Comparison of ENCODE assay signal across 8 mouse cellular contexts in genomic region chrX:52745462-52745861, GRCm38 (mm10). TPM values are rescaled to one million over a fixed set of nuclear protein-coding genes. Genes with fewer than 3 reads are reported as not detected.
A peak's percentile ranks its signal among the peaks of the same experiment; 100 is the strongest.
DNase-seq lines count a peak whose midpoint lies in the region; ATAC-seq and TF ChIP-seq lines count a peak whose summit lies in the region.

No protein-coding gene starts in this region.

- ATAC-seq in intestine, postnatal 0 days = no peak
- no peak for ATAC-seq in intestine, embryonic 16.5 days
- ATAC-seq in megakaryocyte, adult 5-6 weeks (ENCODE audit: poor library complexity, severe bottlenecking) = peak; percentile 40

- H3K4me2 ChIP-seq in intestine, postnatal 0 days (replicated peaks; ENCODE audit: low read depth) = peak overlapping the region; percentile 78; the same call in 1 of the 2 replicates
- H3K4me2 ChIP-seq in intestine, embryonic 16.5 days (ENCODE audit: low read depth, low read length) = no peak overlapping the region

- peaks cover 4% of the 10 kb centered on the region; the same call in 1 of the 2 replicates for H3K27me3 ChIP-seq in intestine, postnatal 0 days (replicated peaks; ENCODE audit: control insufficient read depth, insufficient read depth, low read length)
- H3K27me3 ChIP-seq in intestine, embryonic 16.5 days (replicated peaks; ENCODE audit: control insufficient read depth, insufficient read depth, low read length) = peaks cover 15% of the 10 kb centered on the region
- H3K27me3 ChIP-seq in ES-Bruce4 (ENCODE audit: control insufficient read depth, insufficient read depth, low read length, poor library complexity, severe bottlenecking) = no peaks in the 10 kb centered on the region

- H3K36me3 ChIP-seq in intestine, postnatal 0 days (ENCODE audit: control insufficient read depth, insufficient read depth) = no peaks in the 10 kb centered on the region
- no peaks in the 10 kb centered on the region for H3K36me3 ChIP-seq in intestine, embryonic 16.5 days (ENCODE audit: control insufficient read depth, insufficient read depth, low read length)
- peaks cover 17% of the 10 kb centered on the region for H3K36me3 ChIP-seq in ES-Bruce4 (ENCODE audit: control insufficient read depth, insufficient read depth, low read length, poor library complexity, severe bottlenecking)

- no peak overlapping the region for H3K4me3 ChIP-seq in intestine, postnatal 0 days (ENCODE audit: low read depth, low read length)
- no peak overlapping the region for H3K4me3 ChIP-seq in intestine, embryonic 16.5 days (ENCODE audit: low read length)
- peak overlapping the region; percentile 27; the same call in 1 of the 2 replicates for H3K4me3 ChIP-seq in ES-Bruce4 (ENCODE audit: low read depth, low read length)
- H3K4me3 ChIP-seq in left cerebral cortex, adult 2 months = no peak overlapping the region

- TF ChIP-seq POLR2A in ES-Bruce4 (IDR thresholded peaks at IDR 0.05; ENCODE audit: insufficient read depth, low read length) = no peak

- DNase-seq in embryo, embryonic 10 days (ENCODE audit: low spot score) = peak; percentile 41
- no peak for DNase-seq in adipocyte (ENCODE audit: low spot score)
- DNase-seq in left cerebral cortex, adult 2 months (ENCODE audit: extremely low spot score in 1 of 2, low spot score in 2 of 2) = no peak
- no peak for DNase-seq in spleen, postnatal 36 days (ENCODE audit: low spot score in 2 of 2)

- H3K9me3 ChIP-seq in intestine, postnatal 0 days (ENCODE audit: control insufficient read depth) = no peaks in the 10 kb centered on the region
- no peaks in the 10 kb centered on the region for H3K9me3 ChIP-seq in intestine, embryonic 16.5 days (ENCODE audit: control insufficient read depth, low read length)
- no peaks in the 10 kb centered on the region for H3K9me3 ChIP-seq in ES-Bruce4 (replicated peaks; ENCODE audit: control insufficient read depth, insufficient read depth, low read length, poor library complexity, severe bottlenecking)

- H3K9ac ChIP-seq in intestine, postnatal 0 days (ENCODE audit: low read depth, low read length) = no peak overlapping the region
- H3K9ac ChIP-seq in intestine, embryonic 16.5 days (ENCODE audit: low read depth, low read length) = no peak overlapping the region
- H3K9ac ChIP-seq in ES-Bruce4 (ENCODE audit: low read depth, poor library complexity, severe bottlenecking) = peak overlapping the region; percentile 82

- intact Hi-C loops in left cerebral cortex, adult 2 months (cut with DNase I) = no loop called here

- peak; percentile 95 for TF ChIP-seq EP300 in ES-Bruce4 (IDR thresholded peaks at IDR 0.05; ENCODE audit: insufficient read depth, low read depth, low read length)

- 24% methylated on average over 8 of the region's 8 CpGs for WGBS in intestine, postnatal 0 days
- WGBS in intestine, embryonic 16.5 days = 15% methylated on average over 8 of the region's 8 CpGs

- no peaks in the 10 kb centered on the region for H3K4me1 ChIP-seq in intestine, postnatal 0 days (replicated peaks; ENCODE audit: control insufficient read depth, insufficient read depth, low read length)
- no peaks in the 10 kb centered on the region for H3K4me1 ChIP-seq in intestine, embryonic 16.5 days (ENCODE audit: control insufficient read depth, insufficient read depth, low read length)
- peaks cover 1% of the 10 kb centered on the region for H3K4me1 ChIP-seq in ES-Bruce4 (ENCODE audit: control insufficient read depth, insufficient read depth, low read length)

- H3K27ac ChIP-seq in intestine, postnatal 0 days (ENCODE audit: low read depth, low read length) = no peak overlapping the region
- no peak overlapping the region for H3K27ac ChIP-seq in intestine, embryonic 16.5 days (ENCODE audit: low read length)
- peak overlapping the region; percentile 92 for H3K27ac ChIP-seq in ES-Bruce4 (ENCODE audit: insufficient read depth, low read length)
- no peak overlapping the region for H3K27ac ChIP-seq in left cerebral cortex, adult 2 months

- TF ChIP-seq CTCF in intestine, postnatal 0 days (IDR thresholded peaks at IDR 0.05; ENCODE audit: low read depth) = no peak
- TF ChIP-seq CTCF in ES-Bruce4 (IDR thresholded peaks at IDR 0.05; ENCODE audit: low read depth, low read length) = no peak
- TF ChIP-seq CTCF in left cerebral cortex, adult 2 months (IDR thresholded peaks at IDR 0.05) = no peak

RNA-seq across cellular contexts. Expression of gene Ccdc160, which starts 45.5 kb away (rescaled TPM):
- 5.2 and 6.2 TPM in 2 replicates for polyA plus RNA-seq in intestine, postnatal 0 days (2015; fragmentation: Nextera tagmentation; extraction: Ambion mirVana)
- polyA plus RNA-seq in intestine, embryonic 16.5 days (2015; fragmentation: Nextera tagmentation; extraction: Ambion mirVana) = 5.7 TPM in 2 replicates
- 4.3 and 6.0 TPM in 2 replicates for polyA plus RNA-seq in ES-Bruce4 (2011; ENCODE audit: insufficient read depth, insufficient read length, low read depth, missing spikeins)
- total RNA-seq in megakaryocyte, adult 5-6 weeks (2015) = not detected in 2 replicates
- 0.29 TPM in 1 of 2 replicates, not detected in the other for total RNA-seq in megakaryocyte, adult 5-6 weeks (2017)
- total RNA-seq in left cerebral cortex, adult 2 months (2021) = 1 to 10 TPM; 2.5 to 3.4 TPM
